Mouse (Mus musculus): ENCODE measurements at regions not wholly inside any gene's neighbourhood (a gene's known extent, or its start where the extent isn't known, plus 50 kb on each side); places are given as distances from the start of the nearest gene placed in this dataset.

DNA sequence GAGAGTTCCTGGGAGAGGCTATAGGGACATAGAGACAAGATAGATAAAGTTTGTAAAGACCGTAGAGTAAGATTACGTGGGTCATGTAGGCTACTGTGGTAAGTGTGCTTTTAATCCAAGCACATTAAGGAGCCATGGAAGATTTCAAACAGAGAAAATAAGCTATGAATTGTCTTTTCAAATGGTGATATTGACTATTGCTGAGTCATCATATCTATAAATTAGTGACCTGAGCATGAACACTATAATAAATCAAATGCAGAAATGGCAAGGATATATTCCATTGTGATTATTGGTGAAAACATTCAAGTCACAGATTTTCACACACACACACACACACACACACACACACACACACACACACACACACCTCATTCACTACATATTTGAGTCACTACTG is 355.3 kb upstream of the Ddhd1 start:
- H3K4me3 ChIP-seq: no peak overlapping the region
- no peak overlapping the region for H3K27ac ChIP-seq
- H3K9me3 ChIP-seq (replicated peaks): no peaks in the 10 kb centered on the region
- 96% methylated on average over 2 of the region's 2 CpGs for WGBS
- peaks cover 16% of the 10 kb centered on the region for H3K4me1 ChIP-seq
- no peaks in the 10 kb centered on the region for H3K27me3 ChIP-seq (ENCODE audit: low read depth, poor library complexity, severe bottlenecking)
- no peaks in the 10 kb centered on the region for H3K36me3 ChIP-seq
- no peak for DNase-seq (ENCODE audit: low spot score)

DNA sequence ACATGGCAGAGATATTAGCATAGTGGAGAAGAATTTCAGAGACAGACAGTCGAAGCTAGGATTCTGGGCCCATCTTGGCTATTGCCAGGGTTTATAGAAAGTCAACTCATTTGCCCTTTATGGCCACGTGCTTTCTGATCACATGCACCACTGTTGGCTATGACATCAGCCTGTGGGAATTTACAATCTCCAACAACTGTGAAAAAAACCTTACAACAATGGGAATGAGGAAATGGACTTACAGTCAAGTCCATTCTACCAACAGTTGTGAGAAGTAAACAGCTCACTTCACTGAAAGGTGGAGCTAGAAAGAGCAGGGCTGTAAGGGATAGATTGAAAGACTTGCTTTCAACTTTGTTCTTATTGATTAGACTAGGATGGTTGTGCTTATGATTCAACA is 356.1 kb upstream of the Ddhd1 start:
- Histone ChIP-seq H3K9me3 (replicated peaks) (no peaks in the 10 kb centered on the region), H3K4me3 (no peak overlapping the region), H3K36me3 (no peaks in the 10 kb centered on the region), H3K27me3 (ENCODE audit: low read depth, poor library complexity, severe bottlenecking) (no peaks in the 10 kb centered on the region), H3K27ac (no peak overlapping the region), H3K4me1 (peaks cover 25% of the 10 kb centered on the region)
- WGBS: 80% methylated on average over 2 of the region's 2 CpGs
- DNase-seq (ENCODE audit: low spot score): no peak

DNA sequence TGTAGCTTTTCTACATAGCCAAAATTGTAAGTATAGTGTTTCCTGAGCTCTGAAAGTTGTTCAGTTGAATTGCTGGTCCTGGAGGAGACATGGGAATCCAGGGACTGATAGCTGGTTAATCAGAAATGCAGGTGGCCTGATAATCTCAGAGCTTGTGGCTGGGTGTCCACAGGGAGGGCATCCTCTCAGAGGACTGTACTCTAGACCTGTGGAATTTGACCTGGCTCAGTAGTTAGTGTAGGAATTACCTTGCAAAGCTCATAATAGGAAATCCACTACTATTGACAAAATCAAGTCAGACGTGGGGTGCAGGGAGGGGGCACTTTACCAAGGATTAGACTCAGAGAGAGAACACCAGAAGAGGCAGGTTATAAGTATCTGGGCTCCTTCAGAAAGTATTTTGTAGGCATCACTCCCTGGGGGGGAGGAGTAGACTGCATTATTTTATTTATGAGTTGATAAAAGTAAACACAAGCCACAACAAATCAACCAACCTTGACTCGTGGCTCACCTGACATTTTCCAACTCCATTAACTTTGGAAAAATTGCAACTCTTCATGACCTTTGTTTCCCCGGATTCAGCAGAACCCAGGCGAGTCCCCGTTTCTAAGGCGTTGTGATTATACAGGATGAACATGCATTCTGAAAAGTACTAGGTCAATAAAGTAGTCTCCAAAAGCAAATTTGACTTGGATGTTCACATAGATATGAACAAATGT is 357.9 kb upstream of the Ddhd1 start:
- H3K27ac ChIP-seq: no peak overlapping the region
- no peaks in the 10 kb centered on the region for H3K36me3 ChIP-seq
- H3K4me3 ChIP-seq: no peak overlapping the region
- H3K9me3 ChIP-seq (replicated peaks): no peaks in the 10 kb centered on the region
- 89% methylated on average over 6 of the region's 6 CpGs for WGBS
- DNase-seq (ENCODE audit: low spot score): no peak
- H3K4me1 ChIP-seq: peaks cover 38% of the 10 kb centered on the region
- no peaks in the 10 kb centered on the region for H3K27me3 ChIP-seq (ENCODE audit: low read depth, poor library complexity, severe bottlenecking)

DNA sequence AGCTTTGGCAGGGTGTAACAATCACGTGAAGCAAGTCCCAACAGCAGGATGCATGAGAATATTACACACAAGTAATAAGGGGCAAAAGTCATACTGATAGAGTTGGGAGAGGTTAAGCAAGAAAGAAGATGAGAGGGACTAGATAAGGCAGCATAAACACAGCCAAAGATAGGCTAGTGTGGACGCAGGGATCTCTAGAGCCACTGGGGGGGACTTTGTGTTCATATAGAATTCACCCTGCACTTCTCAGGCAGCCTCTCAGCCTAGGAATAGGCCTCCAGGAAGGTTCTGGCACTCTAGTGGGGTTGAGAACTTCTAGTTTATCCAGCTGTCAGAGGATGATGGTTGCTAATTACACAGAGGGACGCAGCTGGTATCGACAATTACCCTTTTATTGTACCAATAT is 358.8 kb upstream of the Ddhd1 start:
- DNase-seq (ENCODE audit: low spot score): no peak
- Histone ChIP-seq H3K36me3 (no peaks in the 10 kb centered on the region), H3K4me1 (peaks cover 38% of the 10 kb centered on the region), H3K9me3 (replicated peaks) (no peaks in the 10 kb centered on the region), H3K27me3 (ENCODE audit: low read depth, poor library complexity, severe bottlenecking) (no peaks in the 10 kb centered on the region), H3K27ac (no peak overlapping the region), H3K4me3 (no peak overlapping the region)
- WGBS: 50% methylated on average over 4 of the region's 4 CpGs

DNA sequence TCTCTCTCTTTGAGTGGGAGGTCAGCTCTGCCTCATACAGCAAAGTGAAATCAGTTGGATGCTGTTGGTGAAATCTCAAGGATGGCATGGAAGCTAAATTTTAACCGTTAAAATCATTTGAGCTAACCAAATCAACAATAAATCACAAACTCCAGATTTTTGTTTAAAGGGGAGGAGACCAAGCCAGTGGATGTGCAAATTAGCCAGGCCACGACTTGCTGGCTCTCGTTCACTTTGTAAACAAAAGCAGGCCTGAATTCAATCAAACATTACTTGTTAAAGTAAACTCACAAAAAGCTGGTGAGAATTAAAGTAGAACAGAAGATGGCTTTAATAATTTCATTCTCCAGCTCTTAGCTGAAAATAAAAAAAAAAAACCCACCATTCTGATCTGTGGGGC is 359.3 kb upstream of the Ddhd1 start:
- H3K9me3 ChIP-seq (replicated peaks): no peaks in the 10 kb centered on the region
- no peak for DNase-seq (ENCODE audit: low spot score)
- WGBS: 37% methylated on average over 3 of the region's 3 CpGs
- no peak overlapping the region for H3K4me3 ChIP-seq
- no peak overlapping the region for H3K27ac ChIP-seq
- peaks cover 38% of the 10 kb centered on the region for H3K4me1 ChIP-seq
- H3K36me3 ChIP-seq: no peaks in the 10 kb centered on the region
- H3K27me3 ChIP-seq (ENCODE audit: low read depth, poor library complexity, severe bottlenecking): no peaks in the 10 kb centered on the region

DNA sequence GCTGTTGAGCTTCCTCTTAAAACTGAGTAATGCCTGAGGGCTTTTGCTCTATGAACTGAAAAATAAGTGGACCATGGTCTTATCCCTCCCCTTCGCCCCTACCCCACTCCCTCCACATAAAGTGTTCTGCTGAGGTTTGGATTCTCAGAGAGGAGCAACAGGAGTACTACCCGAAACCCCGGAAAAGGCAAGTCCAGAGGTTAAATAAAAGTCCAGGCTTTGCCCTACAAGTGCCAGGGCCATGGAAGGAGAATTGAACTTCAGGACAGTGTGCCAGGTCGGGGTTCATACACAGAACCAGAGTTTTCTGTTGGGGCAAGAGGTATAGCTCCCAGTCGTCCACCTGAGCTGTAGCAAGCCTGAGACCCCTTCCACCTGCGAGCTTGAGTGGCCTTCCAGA is 360.0 kb upstream of the Ddhd1 start:
- H3K4me3 ChIP-seq: no peak overlapping the region
- 84% methylated on average over 6 of the region's 6 CpGs for WGBS
- peak overlapping the region; percentile 25; the same call in 1 of the 2 replicates for H3K27ac ChIP-seq
- no peaks in the 10 kb centered on the region for H3K27me3 ChIP-seq (ENCODE audit: low read depth, poor library complexity, severe bottlenecking)
- no peaks in the 10 kb centered on the region for H3K9me3 ChIP-seq (replicated peaks)
- H3K4me1 ChIP-seq: peaks cover 38% of the 10 kb centered on the region
- H3K36me3 ChIP-seq: no peaks in the 10 kb centered on the region
- no peak for DNase-seq (ENCODE audit: low spot score)

DNA sequence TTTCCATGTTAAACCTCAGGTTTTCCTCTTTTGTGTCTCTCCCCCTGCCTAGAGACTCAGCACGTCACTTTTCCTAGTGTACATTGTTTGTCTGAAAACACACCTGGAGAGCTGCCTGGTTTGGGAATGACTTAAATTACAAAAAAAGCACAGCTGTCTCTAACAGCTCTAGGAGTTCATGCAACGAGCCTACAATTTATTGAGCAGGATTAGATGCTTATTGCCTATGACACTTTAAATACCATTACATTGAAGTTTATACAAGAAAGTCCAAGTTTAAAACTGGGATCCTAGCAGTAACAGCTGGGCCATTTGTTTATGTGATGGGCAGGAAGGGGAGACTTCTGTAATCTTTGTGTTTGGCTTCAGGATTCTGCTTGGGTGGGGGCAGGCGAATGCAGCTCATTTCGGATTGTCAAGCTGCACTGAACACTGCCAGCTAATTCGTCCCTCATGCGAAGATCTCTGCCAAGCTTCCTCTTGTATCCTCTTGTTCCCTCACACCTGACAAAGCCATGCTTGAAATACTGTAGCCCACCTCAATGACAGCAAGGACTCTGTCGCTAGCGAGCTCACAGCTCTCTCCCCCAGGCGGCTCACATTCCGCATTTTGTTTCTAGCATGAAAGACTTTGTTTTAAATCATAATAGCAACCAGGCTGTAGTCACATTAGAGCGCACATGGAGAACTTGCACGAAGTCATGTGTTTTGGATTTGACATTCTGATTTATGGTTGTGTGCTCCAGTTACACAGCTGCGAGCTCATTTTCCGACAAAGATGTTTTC is 359.8 kb upstream of the Gm15217 start:
- H3K9me3 ChIP-seq (replicated peaks): no peaks in the 10 kb centered on the region
- no peaks in the 10 kb centered on the region for H3K36me3 ChIP-seq
- peak; percentile 56 for DNase-seq (ENCODE audit: low spot score)
- no peak overlapping the region for H3K4me3 ChIP-seq
- H3K27me3 ChIP-seq (ENCODE audit: low read depth, poor library complexity, severe bottlenecking): no peaks in the 10 kb centered on the region
- WGBS: 38% methylated on average over 14 of the region's 14 CpGs
- H3K4me1 ChIP-seq: peaks cover 39% of the 10 kb centered on the region
- peak overlapping the region; percentile 72 for H3K27ac ChIP-seq

DNA sequence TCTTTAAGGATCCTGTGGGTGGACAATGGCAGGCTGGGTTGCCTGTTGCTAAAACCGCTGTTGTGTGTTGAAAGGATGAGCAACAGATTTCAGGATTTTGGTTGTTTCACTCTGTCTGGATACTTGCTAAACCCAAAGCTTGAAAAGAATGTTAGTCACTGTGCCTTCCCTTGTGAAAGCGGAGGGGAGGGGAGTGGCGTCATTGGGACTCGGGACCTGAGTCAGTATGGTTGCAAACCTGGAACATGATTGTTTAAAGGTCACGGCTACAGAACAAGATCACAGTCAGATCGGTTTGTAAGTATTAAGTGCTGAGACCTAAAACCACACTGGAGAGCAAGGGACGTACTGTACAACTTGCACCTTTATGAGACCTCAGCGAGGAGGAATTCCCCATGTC is 344.9 kb upstream of the Gm15217 start:
- no peak for DNase-seq (ENCODE audit: low spot score)
- H3K27ac ChIP-seq: no peak overlapping the region
- no peaks in the 10 kb centered on the region for H3K9me3 ChIP-seq (replicated peaks)
- H3K36me3 ChIP-seq: no peaks in the 10 kb centered on the region
- H3K4me3 ChIP-seq: no peak overlapping the region
- H3K4me1 ChIP-seq: no peaks in the 10 kb centered on the region
- H3K27me3 ChIP-seq (ENCODE audit: low read depth, poor library complexity, severe bottlenecking): no peaks in the 10 kb centered on the region
- WGBS: 92% methylated on average over 8 of the region's 8 CpGs

DNA sequence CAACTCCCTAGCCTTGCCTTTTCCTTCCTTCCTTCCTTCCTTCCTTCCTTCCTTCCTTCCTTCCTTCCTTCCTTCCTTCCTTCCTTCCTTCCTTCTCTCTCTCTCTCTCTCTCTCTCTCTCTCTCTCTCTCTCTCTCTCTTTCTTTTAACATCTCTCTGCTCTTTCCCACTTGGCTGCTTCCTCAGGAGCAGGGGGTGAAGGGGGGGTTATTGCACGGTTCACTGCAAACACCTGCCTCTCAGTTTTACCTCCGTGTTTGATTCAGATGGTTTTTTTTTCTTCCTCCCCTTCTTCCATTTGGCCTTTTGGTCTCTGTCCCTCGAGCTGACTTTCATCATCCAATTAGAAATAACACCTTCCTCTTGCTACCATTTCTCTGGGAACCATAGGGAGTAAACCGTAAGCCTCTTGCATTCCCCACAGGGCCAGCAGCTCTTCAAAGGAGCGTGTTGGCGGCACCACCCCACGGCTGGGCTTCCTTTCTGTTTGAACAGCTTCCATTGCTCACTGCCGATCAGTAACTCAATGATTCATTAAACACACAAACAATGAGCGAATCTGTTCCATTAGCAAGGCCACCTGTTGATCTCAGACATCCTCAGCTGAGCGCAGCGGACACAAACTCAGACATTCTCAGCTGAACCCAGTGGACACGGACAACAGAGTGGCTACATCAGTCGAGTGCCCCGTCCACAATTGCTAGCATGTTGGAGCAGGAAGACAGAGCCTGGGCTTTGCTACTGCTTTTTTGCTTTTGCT is 318.4 kb upstream of the Gm15217 start:
- H3K4me3 ChIP-seq: no peak overlapping the region
- H3K27ac ChIP-seq: no peak overlapping the region; the same call in 1 of the 2 replicates
- peaks cover 10% of the 10 kb centered on the region for H3K4me1 ChIP-seq
- no peaks in the 10 kb centered on the region for H3K27me3 ChIP-seq (ENCODE audit: low read depth, poor library complexity, severe bottlenecking)
- H3K36me3 ChIP-seq: no peaks in the 10 kb centered on the region
- no peaks in the 10 kb centered on the region for H3K9me3 ChIP-seq (replicated peaks)
- 39% methylated on average over 14 of the region's 14 CpGs for WGBS
- DNase-seq (ENCODE audit: low spot score): peak; percentile 33

DNA sequence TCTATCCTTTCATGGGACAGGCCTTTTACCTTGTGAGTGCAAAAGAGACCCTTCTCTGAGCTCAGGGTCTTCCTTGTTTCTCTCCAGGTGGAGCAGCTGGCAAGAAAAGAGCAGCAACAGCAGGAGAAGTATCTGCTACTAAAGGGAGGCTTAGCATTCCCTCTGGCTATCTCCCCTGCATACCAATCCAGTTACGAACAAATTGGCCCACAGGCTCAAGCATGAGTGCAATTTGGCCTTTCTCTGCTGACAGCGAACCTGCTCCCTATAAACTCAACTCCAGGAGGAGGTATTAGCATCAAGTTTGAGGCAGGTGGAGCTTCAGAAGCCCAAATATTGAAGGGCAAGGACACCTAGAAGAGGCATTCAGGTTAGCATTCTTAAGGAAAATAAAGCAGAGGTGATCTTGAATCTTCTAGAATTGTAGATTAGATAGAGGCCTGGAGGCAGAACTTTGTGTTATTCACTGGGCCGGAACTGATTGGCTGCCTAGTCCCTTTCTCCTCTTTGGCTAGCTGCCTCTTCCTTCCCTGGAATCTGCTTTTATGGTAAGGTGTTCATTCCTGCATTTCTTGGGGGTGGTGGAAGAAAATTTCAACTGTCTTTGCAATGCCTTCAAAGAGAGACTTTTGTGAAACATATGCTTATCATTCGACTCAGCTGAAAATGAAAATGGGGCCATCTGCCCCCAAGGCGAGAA is 312.0 kb upstream of the Gm15217 start:
- H3K36me3 ChIP-seq: no peaks in the 10 kb centered on the region

DNA sequence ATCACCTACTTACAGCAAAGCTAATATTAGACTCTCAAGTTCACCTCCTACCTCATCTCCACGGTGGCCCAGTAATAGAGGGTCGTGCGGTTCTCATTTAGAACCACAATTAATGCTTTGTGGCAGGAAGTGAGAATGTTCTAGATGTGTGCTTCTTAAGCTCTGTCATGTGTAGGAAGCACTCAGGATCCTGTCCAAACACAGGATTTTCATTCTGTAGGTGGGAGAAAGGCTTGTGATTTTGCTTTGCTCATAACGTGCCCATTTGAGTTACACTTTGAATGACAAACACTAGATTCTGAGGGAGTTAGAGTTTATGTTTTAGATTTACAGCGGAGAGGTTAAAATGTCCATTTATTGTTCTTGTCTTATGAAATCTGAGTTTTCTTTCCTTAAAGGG is 308.0 kb upstream of the Gm15217 start:
- H3K27me3 ChIP-seq (ENCODE audit: low read depth, poor library complexity, severe bottlenecking): no peaks in the 10 kb centered on the region
- H3K9me3 ChIP-seq (replicated peaks): no peaks in the 10 kb centered on the region
- 84% methylated on average over 5 of the region's 5 CpGs for WGBS
- no peak overlapping the region for H3K4me3 ChIP-seq
- DNase-seq (ENCODE audit: low spot score): no peak
- no peaks in the 10 kb centered on the region for H3K4me1 ChIP-seq
- no peak overlapping the region for H3K27ac ChIP-seq
- H3K36me3 ChIP-seq: no peaks in the 10 kb centered on the region

More for the DNA sequence above, 312.0 kb upstream of the Gm15217 start:
- H3K4me3 ChIP-seq: no peak overlapping the region
- H3K9me3 ChIP-seq (replicated peaks): no peaks in the 10 kb centered on the region
- DNase-seq (ENCODE audit: low spot score): no peak
- H3K27me3 ChIP-seq (ENCODE audit: low read depth, poor library complexity, severe bottlenecking): no peaks in the 10 kb centered on the region
- H3K27ac ChIP-seq: no peak overlapping the region
- WGBS: 76% methylated on average over 5 of the region's 5 CpGs
- H3K4me1 ChIP-seq: no peaks in the 10 kb centered on the region

DNA sequence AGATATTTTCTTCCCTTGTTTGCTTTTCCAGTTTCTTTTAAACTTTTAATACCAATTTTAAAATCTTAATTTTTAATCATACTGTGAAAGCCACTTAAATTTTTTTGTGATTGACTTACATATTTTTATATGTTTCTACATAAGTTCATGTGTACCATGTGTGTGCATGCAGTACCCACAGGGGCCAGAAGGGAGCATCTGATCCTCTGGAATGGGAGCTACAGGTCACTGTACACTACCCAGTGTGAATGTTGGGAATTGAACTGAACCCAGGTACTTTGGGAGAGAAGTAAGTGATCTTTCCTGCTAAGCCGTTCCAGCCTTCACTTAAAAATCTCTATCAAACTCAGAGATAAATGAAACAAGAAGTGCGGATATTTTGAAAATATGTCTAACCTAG is 302.5 kb upstream of the Gm15217 start:
- H3K36me3 ChIP-seq: no peaks in the 10 kb centered on the region
- peaks cover 9% of the 10 kb centered on the region for H3K4me1 ChIP-seq
- no peak overlapping the region for H3K4me3 ChIP-seq
- peak; percentile 32 for DNase-seq (ENCODE audit: low spot score)
- 98% methylated on average over 2 of the region's 2 CpGs for WGBS
- H3K27ac ChIP-seq: no peak overlapping the region
- H3K27me3 ChIP-seq (ENCODE audit: low read depth, poor library complexity, severe bottlenecking): no peaks in the 10 kb centered on the region
- no peaks in the 10 kb centered on the region for H3K9me3 ChIP-seq (replicated peaks)

All from limb, embryonic 10.5 days (tissue).